Mouse (Mus musculus): ENCODE data around the gene D13Ertd608e. TPM values are rescaled to one million over a fixed set of nuclear protein-coding genes. Genes with fewer than 3 reads are reported as not detected.
"Not testable (repeated sequence)": the region's sequence is repeated elsewhere in the genome, so short reads cannot be mapped to it uniquely, and the experiment has no call there.

D13Ertd608e gene
- total RNA-seq (2012; rRNA removed) (not detected in 2 replicates), polyA plus RNA-seq (2012; ENCODE audit: insufficient read depth in 1 of 2, insufficient read length in 2 of 2, low read depth in 1 of 2, low replicate concordance in 2 of 2, missing spikeins in 1 of 2) (not detected)

GRCm38 (mm10) chr13:119835320-119836056 lies at the start of gene D13Ertd608e:
TSS of gene D13Ertd608e (plus strand) at chr13:119836006.
- not testable (repeated sequence) for H3K27ac ChIP-seq (ENCODE audit: control insufficient read depth, low read depth, low read length); H3K4me3 ChIP-seq (ENCODE audit: control insufficient read depth in 1 of 2, insufficient read depth in 1 of 2, low read depth in 2 of 2, low read length in 2 of 2); DNase-seq (ENCODE audit: low read depth, low spot score)

GRCm38 (mm10) chr13:119789851-119790717 lies 45.7 kb upstream of the D13Ertd608e start:
- DNase-seq (ENCODE audit: low read depth, low spot score): peak; percentile 91
- Histone ChIP-seq H3K79me2 (ENCODE audit: control insufficient read depth, insufficient read depth, low read length, poor library complexity) (peaks cover 33% of the 10 kb centered on the region), H3K4me1 (ENCODE audit: control insufficient read depth in 1 of 2, insufficient read depth in 2 of 2, low read length in 2 of 2) (peaks cover 3 to 13% of the 10 kb centered on the region in 2 experiments; a peak in 3 of 4 replicates), H3K27ac (ENCODE audit: control insufficient read depth, low read depth, low read length) (peak overlapping the region; percentile 96), H3K9ac (ENCODE audit: control insufficient read depth, low read depth, low read length, poor library complexity, severe bottlenecking) (peak overlapping the region; percentile 96), H3K4me3 (ENCODE audit: control insufficient read depth in 1 of 2, insufficient read depth in 1 of 2, low read depth in 2 of 2, low read length in 2 of 2) (peak overlapping the region; percentile 92 to 100), H3K36me3 (ENCODE audit: control insufficient read depth in 1 of 2, insufficient read depth in 2 of 2, low read length in 2 of 2) (peaks cover 25 to 30% of the 10 kb centered on the region in 2 experiments), H3K27me3 (ENCODE audit: control insufficient read depth in 1 of 2, insufficient read depth in 2 of 2, low read length in 2 of 2) (no peaks in the 10 kb centered on the region), H3K9me3 (replicated peaks; ENCODE audit: insufficient read depth, low read length) (no peaks in the 10 kb centered on the region)
- TF ChIP-seq ZNF384 (IDR thresholded peaks at IDR 0.05; ENCODE audit: low read depth, low read length): no peak
- TF ChIP-seq ZMIZ1 (IDR thresholded peaks at IDR 0.05; ENCODE audit: low read depth, low read length): peak; percentile 84
- peak; percentile 66 for TF ChIP-seq POLR2AphosphoS2 (IDR thresholded peaks at IDR 0.05; ENCODE audit: low read length)
- no peak for TF ChIP-seq USF1 (IDR thresholded peaks at IDR 0.05; ENCODE audit: low read depth, low read length)
- TF ChIP-seq POLR2A (IDR thresholded peaks at IDR 0.05; ENCODE audit: control insufficient read depth in 1 of 2, insufficient read depth in 1 of 2, low read depth in 1 of 2, low read length in 2 of 2, poor library complexity in 1 of 2): peak; percentile 67 to 70; a peak in 3 of 4 replicates
- TF ChIP-seq JUND (IDR thresholded peaks at IDR 0.05; ENCODE audit: low read depth, low read length): no peak
- TF ChIP-seq ETS1 (IDR thresholded peaks at IDR 0.05; ENCODE audit: low read depth, low read length): peak; percentile 86
- peak in 1 of 2 experiments; percentile 54; a peak in 1 of 4 replicates for TF ChIP-seq EP300 (IDR thresholded peaks at IDR 0.05; ENCODE audit: low read depth in 1 of 2, low read length in 2 of 2)
- TF ChIP-seq SIN3A (IDR thresholded peaks at IDR 0.05; ENCODE audit: low read length): peak; percentile 86
- 0 out of 2 replicates have a peak, but pooled peaks have one; percentile 13 for TF ChIP-seq BHLHE40 (IDR thresholded peaks at IDR 0.05; ENCODE audit: borderline replicate concordance, low read depth, low read length)
- peak; percentile 54; the same call in 1 of the 2 replicates for TF ChIP-seq MYC (IDR thresholded peaks at IDR 0.05; ENCODE audit: low read depth, low read length)
- no peak for TF ChIP-seq MAFK (IDR thresholded peaks at IDR 0.05; ENCODE audit: borderline replicate concordance, low read depth, low read length)
- TF ChIP-seq POLR2AphosphoS5 (IDR thresholded peaks at IDR 0.05; ENCODE audit: borderline replicate concordance, low read depth, low read length): no peak
- TF ChIP-seq TAL1 (IDR thresholded peaks at IDR 0.05; ENCODE audit: low read length): no peak
- TF ChIP-seq RAD21 (IDR thresholded peaks at IDR 0.05; ENCODE audit: low read depth, low read length): no peak
- peak; percentile 18; the same call in 1 of the 2 replicates for TF ChIP-seq TCF12 (IDR thresholded peaks at IDR 0.05; ENCODE audit: low read depth, low read length)
- TF ChIP-seq NRF1 (IDR thresholded peaks at IDR 0.05; ENCODE audit: insufficient read depth, low read depth, low read length, poor library complexity, severe bottlenecking): no peak
- TF ChIP-seq USF2 (IDR thresholded peaks at IDR 0.05; ENCODE audit: borderline replicate concordance in 1 of 2, insufficient read depth in 1 of 2, low read depth in 1 of 2, low read length in 2 of 2): no peak
- peak; percentile 83 for TF ChIP-seq GATA1 (IDR thresholded peaks at IDR 0.05; ENCODE audit: low read depth, low read length)
- no peak for TF ChIP-seq KAT2A (conservative IDR thresholded peaks at IDR 0.05; ENCODE audit: low read depth, low read length)
- no peak for TF ChIP-seq ELF1 (IDR thresholded peaks at IDR 0.05; ENCODE audit: low read depth, low read length)
- no peak for TF ChIP-seq RCOR1 (IDR thresholded peaks at IDR 0.05; ENCODE audit: low read depth, low read length)
- peak; percentile 24; the same call in 1 of the 2 replicates for TF ChIP-seq MAX (IDR thresholded peaks at IDR 0.05; ENCODE audit: low read length)
- TF ChIP-seq HCFC1 (IDR thresholded peaks at IDR 0.05; ENCODE audit: low read depth, low read length): peak; percentile 63; the same call in 1 of the 2 replicates
- TF ChIP-seq MAZ (IDR thresholded peaks at IDR 0.05; ENCODE audit: low read depth, low read length): no peak
- peak; percentile 86 for TF ChIP-seq TBP (IDR thresholded peaks at IDR 0.05; ENCODE audit: low read depth, low read length)
- TF ChIP-seq ZC3H11A (IDR thresholded peaks at IDR 0.05; ENCODE audit: low read depth, low read length): no peak

More at GRCm38 (mm10) chr13:119835320-119836056, at the start of gene D13Ertd608e:
- not testable (repeated sequence) for H3K4me1 ChIP-seq (ENCODE audit: control insufficient read depth in 1 of 2, insufficient read depth in 2 of 2, low read length in 2 of 2); H3K36me3 ChIP-seq (ENCODE audit: control insufficient read depth in 1 of 2, insufficient read depth in 2 of 2, low read length in 2 of 2); H3K9me3 ChIP-seq (replicated peaks; ENCODE audit: insufficient read depth, low read length); H3K27me3 ChIP-seq (ENCODE audit: control insufficient read depth in 1 of 2, insufficient read depth in 2 of 2, low read length in 2 of 2); H3K9ac ChIP-seq (ENCODE audit: control insufficient read depth, low read depth, low read length, poor library complexity, severe bottlenecking); H3K79me2 ChIP-seq (ENCODE audit: control insufficient read depth, insufficient read depth, low read length, poor library complexity)
